Mouse (Mus musculus) hindbrain, embryonic 11.5 days (tissue): ENCODE measurements around the gene Col4a1. TPM values are rescaled to one million over a fixed set of nuclear protein-coding genes. Genes with fewer than 3 reads are reported as not detected.

Source experiments
- ATAC-seq: fragments of 200-750 bp; cut with Nextera tagmentation; 2 replicates; pipeline ENCODE4 v1.8.0; 2017; ENCODE audit warnings: mild to moderate bottlenecking, moderate TSS enrichment, moderate library complexity; ENCODE audit not compliant: low FRiP score
- DNase-seq: peaks from one replicate; pipeline ENCODE4 v3.0.0-alpha.2; 2015; ENCODE audit warnings: low spot score
- H3K27ac ChIP-seq: fragments of 300-500 bp; sonication (generic); 2 replicates; pipeline ENCODE4 v1.5.1; 2014; ENCODE audit warnings: mild to moderate bottlenecking, low read depth, low read length
- H3K27me3 ChIP-seq: fragments of 300-500 bp; sonication (generic); 2 replicates; pipeline ENCODE4 v1.6.1; 2014; ENCODE audit warnings: mild to moderate bottlenecking, low read length, moderate library complexity, mixed read lengths; ENCODE audit not compliant: control insufficient read depth, insufficient read depth
- H3K36me3 ChIP-seq: fragments of 300-500 bp; sonication (generic); 2 replicates; pipeline ENCODE4 v1.6.1; 2014; ENCODE audit warnings: mild to moderate bottlenecking, low read length, moderate library complexity, mixed read lengths; ENCODE audit not compliant: control insufficient read depth, insufficient read depth
- H3K4me1 ChIP-seq: fragments of 300-500 bp; sonication (generic); replicated peaks from 2 replicates; pipeline ENCODE4 v1.6.1; 2014; ENCODE audit warnings: low read length, mixed read lengths; ENCODE audit not compliant: control insufficient read depth, insufficient read depth
- H3K4me2 ChIP-seq: fragments of 300-500 bp; sonication (generic); replicated peaks from 2 replicates; pipeline ENCODE4 v1.6.1; 2014; ENCODE audit warnings: mild to moderate bottlenecking, low read depth, low read length
- H3K4me3 ChIP-seq: fragments of 300-500 bp; sonication (generic); 2 replicates; pipeline ENCODE4 v1.5.1; 2014; ENCODE audit warnings: low read depth, low read length
- H3K9ac ChIP-seq: fragments of 300-500 bp; sonication (generic); 2 replicates; pipeline ENCODE4 v1.6.1; 2014; ENCODE audit warnings: low read depth, low read length
- H3K9me3 ChIP-seq: fragments of 300-500 bp; sonication (generic); 2 replicates; pipeline ENCODE4 v1.6.1; 2016; ENCODE audit warnings: low read length; ENCODE audit not compliant: control insufficient read depth
- WGBS: fragments of 180-500 bp; shearing (Covaris S2); extraction: QIAGEN DNeasy Blood & Tissue Kit; methylation state at CpG from one replicate; pipeline ENCODE4 v1.1.7; 2014; 5-methylcytosine and 5-hydroxymethylcytosine counted together
- polyA plus RNA-seq: library from polyadenylated mRNA; unstranded; fragments of >200 nt; fragmentation: Nextera tagmentation; extraction: Ambion mirVana; gene quantifications from 2 replicates; pipeline ENCODE4 v1.2.1, GENCODE M21; 2014

Col4a1 gene
- polyA plus RNA-seq, 1 experiment from 2014 or later, result 91.8 TPM

DNA sequence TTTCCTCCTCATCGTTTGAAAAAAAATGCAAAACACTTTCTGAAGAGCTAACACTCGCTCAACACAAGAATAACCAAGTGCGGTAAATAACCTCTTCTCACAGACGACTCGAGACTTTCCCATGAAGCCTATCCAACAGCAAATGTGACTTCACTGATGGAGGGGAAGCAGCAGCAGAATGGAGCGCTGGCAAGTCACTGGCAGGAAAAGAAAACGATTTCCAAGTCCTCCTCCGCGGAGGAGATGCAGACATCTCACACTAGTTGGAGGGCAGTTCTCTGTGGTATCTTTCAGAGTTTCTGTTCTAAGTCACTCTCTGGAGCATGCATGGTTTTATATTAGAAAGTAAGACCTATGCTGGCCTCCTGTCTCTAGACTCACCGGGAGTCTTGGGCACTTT is 59.6 kb downstream of the Col4a1 start:
- Histone ChIP-seq H3K36me3 (no peaks in the 10 kb centered on the region), H3K9me3 (no peaks in the 10 kb centered on the region), H3K4me1 (no peaks in the 10 kb centered on the region), H3K27ac (no peak overlapping the region), H3K4me2 (no peak overlapping the region), H3K9ac (no peak overlapping the region), H3K4me3 (no peak overlapping the region), H3K27me3 (no peaks in the 10 kb centered on the region)
- 94% methylated on average over 10 of the region's 10 CpGs for WGBS
- DNase-seq, result no peak
- no peak for ATAC-seq

DNA sequence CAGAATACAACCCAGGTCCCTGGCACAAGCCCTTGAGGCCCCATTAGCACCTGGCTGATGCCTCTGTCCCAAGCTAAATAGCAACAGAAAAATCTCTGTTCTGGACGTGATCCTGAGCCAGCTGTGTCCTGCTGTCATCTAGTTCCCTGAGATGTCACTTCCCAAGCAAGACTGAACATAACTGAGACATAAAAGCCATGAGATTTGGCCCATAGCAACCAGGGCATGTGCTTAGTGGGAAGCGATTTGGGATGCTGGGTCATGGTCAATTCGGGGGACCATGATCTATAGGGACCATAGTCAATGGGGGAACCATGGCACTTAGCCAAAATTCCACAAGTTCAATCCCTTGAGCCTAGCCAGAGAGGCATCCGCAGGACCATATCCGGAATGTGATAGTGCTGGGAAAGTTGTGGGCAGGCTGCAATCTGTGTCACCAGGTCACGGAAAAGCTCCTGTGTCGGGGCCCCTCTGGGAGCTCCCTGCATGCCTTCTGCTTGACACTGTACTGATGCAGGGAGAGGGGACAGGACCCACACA is 60.3 kb downstream of the Col4a1 start:
- Histone ChIP-seq H3K27me3 (no peaks in the 10 kb centered on the region), H3K4me1 (no peaks in the 10 kb centered on the region), H3K36me3 (no peaks in the 10 kb centered on the region), H3K4me2 (no peak overlapping the region), H3K27ac (no peak overlapping the region), H3K4me3 (no peak overlapping the region), H3K9me3 (no peaks in the 10 kb centered on the region), H3K9ac (no peak overlapping the region)
- ATAC-seq (no peak), DNase-seq (no peak)
- WGBS, result 72% methylated on average over 7 of the region's 7 CpGs

DNA sequence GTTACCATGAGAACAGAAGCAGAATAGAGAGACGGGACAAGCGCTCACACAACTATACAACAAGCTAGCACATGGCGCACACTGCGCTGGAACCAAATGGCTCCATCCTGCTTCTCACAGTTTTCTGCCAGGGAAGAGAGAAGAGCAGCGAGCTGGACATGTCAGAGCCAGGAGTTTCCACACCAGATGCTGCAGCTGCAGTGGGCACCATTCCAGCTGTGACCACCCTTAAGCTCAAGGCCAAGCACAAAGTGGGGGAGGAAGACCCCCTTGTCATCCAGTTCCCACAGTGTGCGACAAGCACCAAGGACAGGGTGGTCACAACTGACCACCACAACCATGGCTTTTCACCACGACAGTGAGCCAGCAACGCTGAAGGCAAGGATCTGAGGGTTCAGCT is 62.5 kb downstream of the Col4a1 start:
- no peaks in the 10 kb centered on the region for H3K9me3 ChIP-seq
- ATAC-seq (no peak), DNase-seq (no peak)
- H3K27me3 ChIP-seq, result no peaks in the 10 kb centered on the region
- H3K9ac ChIP-seq, result no peak overlapping the region
- H3K27ac ChIP-seq, result no peak overlapping the region
- H3K4me3 ChIP-seq, result no peak overlapping the region
- H3K4me1 ChIP-seq, result no peaks in the 10 kb centered on the region
- 86% methylated on average over 8 of the region's 8 CpGs for WGBS
- no peaks in the 10 kb centered on the region for H3K36me3 ChIP-seq
- H3K4me2 ChIP-seq, result no peak overlapping the region

- no peak for ATAC-seq
- 70% methylated on average over 7 of the region's 7 CpGs for WGBS
- no peak overlapping the region for H3K4me2 ChIP-seq
- no peaks in the 10 kb centered on the region for H3K27me3 ChIP-seq
- H3K9ac ChIP-seq, result no peak overlapping the region
- no peak for DNase-seq
- no peak overlapping the region for H3K4me3 ChIP-seq
- H3K27ac ChIP-seq, result no peak overlapping the region
- no peaks in the 10 kb centered on the region for H3K4me1 ChIP-seq
- no peaks in the 10 kb centered on the region for H3K36me3 ChIP-seq
- H3K9me3 ChIP-seq, result no peaks in the 10 kb centered on the region
These were observed 63.0 kb downstream of the Col4a1 start for GRCm38 (mm10) chr8:11249541-11250058.

DNA sequence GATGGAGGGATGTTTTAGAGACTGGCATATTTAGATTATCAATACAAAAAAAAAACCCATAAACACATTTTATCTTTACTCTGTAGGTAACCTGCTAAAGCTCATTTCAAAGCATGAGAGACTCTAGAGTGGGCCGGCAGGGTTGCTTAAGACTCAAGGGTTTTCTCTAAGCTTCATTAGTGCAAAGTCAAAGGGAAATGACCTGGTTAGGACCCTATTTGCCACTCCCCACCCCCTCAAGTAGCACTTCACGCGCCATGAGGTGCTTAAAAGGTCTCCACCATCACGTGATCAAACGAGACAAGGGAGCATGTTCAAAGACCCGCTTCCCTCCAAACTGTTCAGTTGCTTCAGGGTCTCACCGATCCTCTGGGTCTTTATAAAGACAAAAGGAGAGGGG is 63.9 kb downstream of the Col4a1 start:
- Histone ChIP-seq H3K9ac (no peak overlapping the region), H3K27ac (no peak overlapping the region), H3K36me3 (no peaks in the 10 kb centered on the region), H3K4me3 (no peak overlapping the region), H3K9me3 (no peaks in the 10 kb centered on the region), H3K27me3 (no peaks in the 10 kb centered on the region), H3K4me2 (no peak overlapping the region), H3K4me1 (no peaks in the 10 kb centered on the region)
- no peak for DNase-seq
- WGBS, result 65% methylated on average over 7 of the region's 7 CpGs
- no peak for ATAC-seq

DNA sequence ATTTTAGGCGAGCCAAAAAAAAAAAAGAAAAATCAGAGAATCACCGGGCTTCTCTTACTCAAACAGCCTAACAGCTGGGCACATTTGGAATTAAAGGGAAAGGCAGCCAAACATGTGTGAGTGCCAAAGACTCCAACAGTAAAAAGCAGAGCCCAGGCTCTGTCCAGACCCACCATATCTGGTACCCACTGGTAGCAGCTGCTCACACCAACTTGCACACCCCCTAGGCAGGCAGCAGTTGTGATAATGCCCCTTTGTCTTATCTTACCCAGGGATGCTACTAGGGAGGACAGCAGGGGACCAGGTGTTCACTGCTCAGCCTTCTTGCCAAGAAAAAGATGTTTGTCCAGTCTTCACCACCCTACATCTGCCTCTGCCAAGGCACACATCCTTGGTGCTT is 71.1 kb downstream of the Col4a1 start:
- Histone ChIP-seq H3K4me3 (no peak overlapping the region), H3K36me3 (no peaks in the 10 kb centered on the region), H3K9me3 (no peaks in the 10 kb centered on the region), H3K27me3 (no peaks in the 10 kb centered on the region), H3K27ac (no peak overlapping the region), H3K9ac (no peak overlapping the region), H3K4me2 (no peak overlapping the region), H3K4me1 (no peaks in the 10 kb centered on the region)
- ATAC-seq (no peak), DNase-seq (no peak)
- WGBS, result 89% methylated on average over 2 of the region's 2 CpGs

- H3K4me3 ChIP-seq, result no peak overlapping the region
- ATAC-seq, result no peak
- H3K4me1 ChIP-seq, result no peaks in the 10 kb centered on the region
- 63% methylated on average over 6 of the region's 6 CpGs for WGBS
- no peaks in the 10 kb centered on the region for H3K9me3 ChIP-seq
- no peaks in the 10 kb centered on the region for H3K27me3 ChIP-seq
- DNase-seq, result no peak
- H3K36me3 ChIP-seq, result no peaks in the 10 kb centered on the region
- H3K4me2 ChIP-seq, result no peak overlapping the region
- H3K27ac ChIP-seq, result no peak overlapping the region
- H3K9ac ChIP-seq, result no peak overlapping the region
These were observed 77.8 kb downstream of the Col4a1 start for GRCm38 (mm10) chr8:11234879-11235210.

- no peak overlapping the region for H3K4me2 ChIP-seq
- H3K4me1 ChIP-seq, result no peaks in the 10 kb centered on the region
- DNase-seq (no peak), ATAC-seq (no peak)
- no peak overlapping the region for H3K4me3 ChIP-seq
- WGBS, result 59% methylated on average over 10 of the region's 10 CpGs
- no peaks in the 10 kb centered on the region for H3K9me3 ChIP-seq
- no peak overlapping the region for H3K27ac ChIP-seq
- no peak overlapping the region for H3K9ac ChIP-seq
- H3K27me3 ChIP-seq, result no peaks in the 10 kb centered on the region
- no peaks in the 10 kb centered on the region for H3K36me3 ChIP-seq
These were observed 78.3 kb downstream of the Col4a1 start for GRCm38 (mm10) chr8:11234151-11234878.

DNA sequence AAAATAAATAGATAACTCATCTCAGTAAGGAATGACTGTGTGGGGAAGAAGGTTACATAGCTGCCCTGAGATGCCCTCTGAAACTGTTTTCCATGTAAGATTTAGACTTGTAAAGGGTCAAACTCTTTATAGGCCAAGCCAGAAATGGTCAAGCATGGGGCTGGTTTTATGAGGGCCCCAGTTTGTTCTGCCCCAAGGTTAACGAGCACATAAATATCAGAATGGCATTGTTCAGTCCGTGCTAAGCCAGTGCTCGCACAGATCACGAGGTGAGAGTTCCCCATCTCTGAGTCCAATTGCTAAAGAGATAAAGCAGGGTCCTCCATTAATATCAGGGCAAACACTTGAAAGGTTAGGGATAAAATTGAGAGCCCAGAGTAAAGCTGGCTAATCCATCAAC is 79.6 kb downstream of the Col4a1 start:
- Histone ChIP-seq H3K27me3 (no peaks in the 10 kb centered on the region), H3K4me2 (no peak overlapping the region), H3K4me3 (no peak overlapping the region), H3K36me3 (no peaks in the 10 kb centered on the region), H3K4me1 (no peaks in the 10 kb centered on the region), H3K9ac (no peak overlapping the region), H3K27ac (no peak overlapping the region), H3K9me3 (no peaks in the 10 kb centered on the region)
- ATAC-seq (no peak), DNase-seq (no peak)
- 90% methylated on average over 4 of the region's 4 CpGs for WGBS
